Mouse (Mus musculus) CH12.LX (cell line): Measurements from ENCODE around the gene Astn2.

Experiments used
- CTCF ChIP-seq, 2 experiments: IDR thresholded peaks in 1 of 2; conservative IDR thresholded peaks in 1 of 2; 2 replicates each; pipeline ENCODE4 v1.5.1; 2011 to 2012; ENCODE audit warnings: low read depth in 2 of 2, low read length in 2 of 2, improper control_type of control experiment in 1 of 2, inconsistent platforms in 1 of 2, mild to moderate bottlenecking in 1 of 2, moderate library complexity in 1 of 2
- EP300 ChIP-seq: IDR thresholded peaks from 2 replicates; pipeline ENCODE4 v1.6.1; 2011; ENCODE audit warnings: low read length, improper control_type of control experiment
- GABPA ChIP-seq: IDR thresholded peaks from 2 replicates; pipeline ENCODE4 v1.6.1; 2012; ENCODE audit warnings: low read depth, low read length, improper control_type of control experiment, inconsistent platforms; ENCODE audit not compliant: insufficient replicate concordance
- MAZ ChIP-seq: IDR thresholded peaks from 2 replicates; pipeline ENCODE4 v1.6.1; 2012; ENCODE audit warnings: low read depth, mild to moderate bottlenecking, inconsistent platforms, low read length, improper control_type of control experiment, moderate library complexity
- NELFE ChIP-seq: IDR thresholded peaks from 2 replicates; pipeline ENCODE4 v1.6.1; 2011; ENCODE audit warnings: low read depth, low read length, improper control_type of control experiment
- POLR2A ChIP-seq: IDR thresholded peaks from 2 replicates; pipeline ENCODE4 v1.6.1; 2011; ENCODE audit warnings: low read depth, mild to moderate bottlenecking, improper control_type of control experiment, low read length
- POLR2AphosphoS2 ChIP-seq: IDR thresholded peaks from 2 replicates; pipeline ENCODE4 v1.6.1; 2011; ENCODE audit warnings: low read depth, low read length, improper control_type of control experiment
- SMC3 ChIP-seq: IDR thresholded peaks from 2 replicates; pipeline ENCODE4 v1.6.1; 2011; ENCODE audit warnings: low read depth, low read length, improper control_type of control experiment
- UBTF ChIP-seq: IDR thresholded peaks from 2 replicates; pipeline ENCODE4 v1.6.1; 2012; ENCODE audit warnings: low read depth, mild to moderate bottlenecking, inconsistent platforms, low read length, improper control_type of control experiment, moderate library complexity
- USF1 ChIP-seq: IDR thresholded peaks from 2 replicates; pipeline ENCODE4 v1.6.1; 2014; ENCODE audit warnings: low read depth, mild to moderate bottlenecking, inconsistent platforms, low read length, improper control_type of control experiment
- ZKSCAN1 ChIP-seq: IDR thresholded peaks from 2 replicates; pipeline ENCODE4 v1.6.1; 2012; ENCODE audit warnings: low read depth, inconsistent platforms, low read length, improper control_type of control experiment, borderline replicate concordance
- ZNF384 ChIP-seq: IDR thresholded peaks from 2 replicates; pipeline ENCODE4 v1.6.1; 2012; ENCODE audit warnings: low read depth, low read length, improper control_type of control experiment, inconsistent platforms

GRCm38 (mm10) chr4:65761658-65762057, 642.8 kb downstream of the Astn2 start:
- TF ChIP-seq MAZ (no peak), CTCF (conservative IDR thresholded peaks at IDR 0.05 in 1 of 2, IDR thresholded peaks at IDR 0.05 in 1 of 2; ENCODE audit: low read depth in 2 of 2, low read length in 2 of 2) (no peak), EP300 (no peak), POLR2A (no peak), POLR2AphosphoS2 (no peak), GABPA (no peak), SMC3 (no peak), ZNF384 (no peak), UBTF (no peak), NELFE (no peak), USF1 (no peak), ZKSCAN1 (no peak)
